Mouse (Mus musculus) 3134 (cell line): ENCODE results near the gene Adgrb2.

Source experiments
- DNase-seq: peaks from one replicate; pipeline ENCODE4 v3.0.0-alpha.2; 2011; ENCODE audit warnings: low spot score; ENCODE audit not compliant: insufficient read length; ENCODE audit errors: extremely low read depth

Adgrb2 gene

GRCm38 (mm10) chr4:129985671-129986441 lies 1.2 kb downstream of the Adgrb2 start:
- DNase-seq = no peak

- no peak for DNase-seq
Observed at GRCm38 (mm10) chr4:129987825-129988504, 3.3 kb downstream of the Adgrb2 start.

- no peak for DNase-seq
Observed at GRCm38 (mm10) chr4:129989925-129990324, 5.3 kb downstream of the Adgrb2 start.

GRCm38 (mm10) chr4:129992720-129993119 lies 8.1 kb downstream of the Adgrb2 start:
- no peak for DNase-seq

- DNase-seq = no peak
Observed at GRCm38 (mm10) chr4:129993213-129993612, 8.5 kb downstream of the Adgrb2 start.

GRCm38 (mm10) chr4:129993944-129994695 lies 9.4 kb downstream of the Adgrb2 start:
- DNase-seq = peak; percentile 32

- no peak for DNase-seq
Observed at GRCm38 (mm10) chr4:129994728-129995127, 10.1 kb downstream of the Adgrb2 start.

GRCm38 (mm10) chr4:129995255-129995654 lies 10.6 kb downstream of the Adgrb2 start:
- DNase-seq = no peak

- DNase-seq = no peak
Observed at GRCm38 (mm10) chr4:129996015-129996414, 11.3 kb downstream of the Adgrb2 start.

GRCm38 (mm10) chr4:129998124-129998523 lies 13.5 kb downstream of the Adgrb2 start:
- no peak for DNase-seq

- no peak for DNase-seq
Observed at GRCm38 (mm10) chr4:130001710-130002109, 17.0 kb downstream of the Adgrb2 start.

GRCm38 (mm10) chr4:130002157-130002556 lies 17.5 kb downstream of the Adgrb2 start:
- DNase-seq = no peak

- no peak for DNase-seq
Observed at GRCm38 (mm10) chr4:130005593-130005992, 20.9 kb downstream of the Adgrb2 start.

GRCm38 (mm10) chr4:130006533-130006932 lies 21.9 kb downstream of the Adgrb2 start:
- no peak for DNase-seq

- no peak for DNase-seq
Observed at GRCm38 (mm10) chr4:130009043-130009442, 24.4 kb downstream of the Adgrb2 start.

GRCm38 (mm10) chr4:130010723-130011122 lies 26.1 kb downstream of the Adgrb2 start:
- no peak for DNase-seq

- no peak for DNase-seq
Observed at GRCm38 (mm10) chr4:130012234-130012633, 27.6 kb downstream of the Adgrb2 start.

- DNase-seq = no peak
Observed at GRCm38 (mm10) chr4:130013111-130013510, 28.4 kb downstream of the Adgrb2 start.

GRCm38 (mm10) chr4:130016010-130016409 lies 31.3 kb downstream of the Adgrb2 start:
- no peak for DNase-seq

- no peak for DNase-seq
Observed at GRCm38 (mm10) chr4:130017036-130017674, 32.5 kb downstream of the Adgrb2 start.

GRCm38 (mm10) chr4:130022952-130023351 lies 38.3 kb downstream of the Adgrb2 start:
- DNase-seq = no peak
